ENCODE assay signal across 7 mouse cellular contexts in genomic region chr9:104407559-104408376, GRCm38 (mm10).
DNase-seq lines count a peak whose midpoint lies in the region; ATAC-seq lines count a peak whose summit lies in the region.

No protein-coding gene starts in this region.

- H3K36me3 ChIP-seq in hindbrain, embryonic 11.5 days (ENCODE audit: control insufficient read depth, insufficient read depth, low read length): no peaks in the 10 kb centered on the region
- H3K36me3 ChIP-seq in limb, embryonic 11.5 days (ENCODE audit: control insufficient read depth, insufficient read depth, low read length): no peaks in the 10 kb centered on the region
- H3K36me3 ChIP-seq in midbrain, embryonic 12.5 days: no peaks in the 10 kb centered on the region

- H3K27ac ChIP-seq in hindbrain, embryonic 11.5 days (ENCODE audit: low read depth, low read length): no peak overlapping the region
- H3K27ac ChIP-seq in limb, embryonic 11.5 days (replicated peaks; ENCODE audit: low read depth, low read length): no peak overlapping the region
- no peak overlapping the region for H3K27ac ChIP-seq in midbrain, embryonic 12.5 days (replicated peaks)

- H3K9ac ChIP-seq in hindbrain, embryonic 11.5 days (ENCODE audit: low read depth, low read length): no peak overlapping the region
- no peak overlapping the region for H3K9ac ChIP-seq in limb, embryonic 11.5 days (ENCODE audit: low read length)
- no peak overlapping the region for H3K9ac ChIP-seq in midbrain, embryonic 12.5 days (replicated peaks)

- no peaks in the 10 kb centered on the region for H3K9me3 ChIP-seq in hindbrain, embryonic 11.5 days (ENCODE audit: control insufficient read depth, low read length)
- H3K9me3 ChIP-seq in limb, embryonic 11.5 days (ENCODE audit: control insufficient read depth, low read length): no peaks in the 10 kb centered on the region
- no peaks in the 10 kb centered on the region for H3K9me3 ChIP-seq in midbrain, embryonic 12.5 days

- peak overlapping the region; percentile 21 for H3K4me3 ChIP-seq in hindbrain, embryonic 11.5 days (ENCODE audit: low read depth, low read length)
- H3K4me3 ChIP-seq in limb, embryonic 11.5 days (ENCODE audit: low read depth, low read length): peak overlapping the region; percentile 18
- H3K4me3 ChIP-seq in midbrain, embryonic 12.5 days: peak overlapping the region; percentile 24

- peak; percentile 46 to 64 for DNase-seq in urinary bladder, adult 18-20 months (ENCODE audit: low spot score in 2 of 2)
- no peak for DNase-seq in urinary bladder, postnatal 10 days (ENCODE audit: low spot score)
- peak; percentile 56 for DNase-seq in embryo, embryonic 11 days
- DNase-seq in hindbrain, embryonic 11.5 days (ENCODE audit: low spot score): peak; percentile 24
- DNase-seq in limb, embryonic 11.5 days (ENCODE audit: low spot score): peak; percentile 73
- peak; percentile 61 for DNase-seq in yolk sac, embryonic 10.5 days (ENCODE audit: low spot score)

- 15% methylated on average over 17 of the region's 18 CpGs for WGBS in hindbrain, embryonic 11.5 days
- WGBS in limb, embryonic 11.5 days: 23% methylated on average over 18 of the region's 18 CpGs
- 18% methylated on average over 17 of the region's 18 CpGs for WGBS in midbrain, embryonic 12.5 days

- ATAC-seq in hindbrain, embryonic 11.5 days (ENCODE audit: low FRiP score): peak; percentile 53; the same call in 1 of the 2 replicates
- peak; percentile 54 for ATAC-seq in limb, embryonic 11.5 days (ENCODE audit: insufficient number of reproducible peaks, low FRiP score, low TSS enrichment, low read depth)
- ATAC-seq in midbrain, embryonic 12.5 days (ENCODE audit: low FRiP score, low read depth): no peak

- H3K27me3 ChIP-seq in hindbrain, embryonic 11.5 days (ENCODE audit: control insufficient read depth, insufficient read depth, low read length): peaks cover 2% of the 10 kb centered on the region; the same call in 1 of the 2 replicates
- no peaks in the 10 kb centered on the region for H3K27me3 ChIP-seq in limb, embryonic 11.5 days (ENCODE audit: control insufficient read depth, insufficient read depth, low read length)
- peaks cover 19% of the 10 kb centered on the region for H3K27me3 ChIP-seq in midbrain, embryonic 12.5 days

- 0 out of 2 replicates have a peak, but pooled peaks cover 2% of the 10 kb centered on the region for H3K4me1 ChIP-seq in hindbrain, embryonic 11.5 days (replicated peaks; ENCODE audit: control insufficient read depth, insufficient read depth, low read length)
- H3K4me1 ChIP-seq in limb, embryonic 11.5 days (ENCODE audit: control insufficient read depth, insufficient read depth, low read length): no peaks in the 10 kb centered on the region; the same call in 1 of the 2 replicates
- H3K4me1 ChIP-seq in midbrain, embryonic 12.5 days: peaks cover 10% of the 10 kb centered on the region

- H3K4me2 ChIP-seq in hindbrain, embryonic 11.5 days (replicated peaks; ENCODE audit: low read depth, low read length): peak overlapping the region; percentile 55
- peak overlapping the region; percentile 60 for H3K4me2 ChIP-seq in limb, embryonic 11.5 days (ENCODE audit: low read depth, severe bottlenecking)
- peak overlapping the region; percentile 61 for H3K4me2 ChIP-seq in midbrain, embryonic 12.5 days (replicated peaks)
